Mouse (Mus musculus) bone marrow, adult 2 months (tissue): ENCODE measurements at regions not wholly inside any gene's neighbourhood (a gene's known extent, or its start where the extent isn't known, plus 50 kb on each side); places are given as distances from the start of the nearest gene placed in this dataset.

Experiments
- CTCF ChIP-seq: fragments of 200-500 bp; IDR thresholded peaks from 2 replicates; pipeline ENCODE4 v1.5.1; 2011; ENCODE audit warnings: low read length, control low read depth; ENCODE audit not compliant: control insufficient read depth, insufficient read depth
- POLR2A ChIP-seq: fragments of 200-500 bp; IDR thresholded peaks from 2 replicates; pipeline ENCODE4 v1.6.1; 2011; ENCODE audit warnings: low read depth, mild to moderate bottlenecking, control low read depth, low read length, borderline replicate concordance; ENCODE audit not compliant: control insufficient read depth

DNA sequence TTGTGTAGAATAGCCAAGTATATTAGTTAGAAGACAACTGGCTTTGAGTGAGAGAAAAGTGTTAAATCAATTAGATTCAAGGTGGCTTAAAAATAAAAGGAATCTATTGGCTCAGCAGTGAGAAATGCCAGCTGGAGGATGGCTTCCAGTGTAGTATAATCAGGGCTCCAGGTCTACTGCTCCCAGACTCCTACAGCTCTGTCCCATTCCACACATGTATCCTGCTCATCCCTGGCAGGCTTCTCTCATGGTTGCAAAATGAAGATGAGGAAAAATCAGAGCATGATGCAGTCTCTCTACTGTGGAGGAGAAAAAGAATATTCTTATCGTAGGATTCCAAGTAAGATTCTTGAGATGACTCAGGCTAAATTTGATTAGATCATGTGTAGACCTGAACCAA lies 263.7 kb upstream of the Marcks start:
- no peak for TF ChIP-seq CTCF
- no peak for TF ChIP-seq POLR2A
